Mouse (Mus musculus) erythroblast, embryonic 14.5 days (primary cell): ENCODE measurements around the gene Cytip. TPM values are rescaled to one million over a fixed set of nuclear protein-coding genes. Genes with fewer than 3 reads are reported as not detected.

Source experiments
- H3K27me3 ChIP-seq: 2 replicates; pipeline ENCODE4 v1.6.1; 2012; ENCODE audit warnings: inconsistent platforms; ENCODE audit not compliant: control insufficient read depth
- H3K36me3 ChIP-seq: 2 replicates; pipeline ENCODE4 v1.6.1; 2012; ENCODE audit warnings: mild to moderate bottlenecking, inconsistent platforms; ENCODE audit not compliant: control insufficient read depth
- H3K4me1 ChIP-seq: 2 replicates; pipeline ENCODE4 v1.6.1; 2012; ENCODE audit warnings: inconsistent platforms; ENCODE audit not compliant: control insufficient read depth
- H3K4me3 ChIP-seq: replicated peaks from 2 replicates; pipeline ENCODE3; 2012; ENCODE audit warnings: moderate library complexity, mild to moderate bottlenecking, inconsistent platforms
- H3K9me3 ChIP-seq: 2 replicates; pipeline ENCODE4 v1.6.1; 2012; ENCODE audit warnings: low read length, inconsistent platforms, mixed read lengths; ENCODE audit not compliant: control insufficient read depth
- GATA1 ChIP-seq: IDR thresholded peaks from 2 replicates; pipeline ENCODE4 v1.6.1; 2012; ENCODE audit warnings: low read length, inconsistent platforms, mixed read lengths
- TAL1 ChIP-seq: IDR thresholded peaks from 3 replicates; pipeline ENCODE4 v1.6.1; 2012; ENCODE audit warnings: low read length, inconsistent platforms, mixed read lengths
- polyA plus RNA-seq: library from polyadenylated mRNA; stranded (reverse); fragments of >175 nt; gene quantifications from 2 replicates; pipeline ENCODE4 v1.2.3, GENCODE M21; 2012

Gene Cytip
- polyA plus RNA-seq, 1 experiment: not detected

GRCm38 (mm10) chr2:58157466-58157865, 37.9 kb downstream of the Cytip start:
- Histone ChIP-seq H3K4me3 (no peak overlapping the region), H3K27me3 (peaks cover 2% of the 10 kb centered on the region; the same call in 1 of the 2 replicates), H3K9me3 (no peaks in the 10 kb centered on the region), H3K36me3 (no peaks in the 10 kb centered on the region), H3K4me1 (peaks cover 12% of the 10 kb centered on the region)
- TF ChIP-seq TAL1 (no peak), GATA1 (no peak)

- Histone ChIP-seq H3K4me1 (peaks cover 12% of the 10 kb centered on the region), H3K27me3 (peaks cover 2% of the 10 kb centered on the region; the same call in 1 of the 2 replicates), H3K4me3 (peak overlapping the region; percentile 55), H3K9me3 (no peaks in the 10 kb centered on the region), H3K36me3 (no peaks in the 10 kb centered on the region)
- no peak for TF ChIP-seq GATA1
- no peak for TF ChIP-seq TAL1
Measured at GRCm38 (mm10) chr2:58156495-58157392, 38.6 kb downstream of the Cytip start.

GRCm38 (mm10) chr2:58156108-58156415, 39.3 kb downstream of the Cytip start:
- no peaks in the 10 kb centered on the region for H3K36me3 ChIP-seq
- peaks cover 12% of the 10 kb centered on the region for H3K4me1 ChIP-seq
- H3K4me3 ChIP-seq: peak overlapping the region; percentile 55
- no peaks in the 10 kb centered on the region for H3K9me3 ChIP-seq
- H3K27me3 ChIP-seq: peaks cover 2% of the 10 kb centered on the region; the same call in 1 of the 2 replicates
- no peak for TF ChIP-seq GATA1
- no peak for TF ChIP-seq TAL1

- Histone ChIP-seq H3K4me3 (peak overlapping the region; percentile 55), H3K9me3 (no peaks in the 10 kb centered on the region), H3K36me3 (no peaks in the 10 kb centered on the region), H3K4me1 (peaks cover 10% of the 10 kb centered on the region), H3K27me3 (peaks cover 2% of the 10 kb centered on the region; the same call in 1 of the 2 replicates)
- TF ChIP-seq GATA1 (no peak), TAL1 (no peak)
Measured at GRCm38 (mm10) chr2:58155271-58156107, 39.8 kb downstream of the Cytip start.

GRCm38 (mm10) chr2:58154555-58154954, 40.8 kb downstream of the Cytip start:
- H3K4me1 ChIP-seq: peaks cover 6% of the 10 kb centered on the region
- H3K4me3 ChIP-seq: no peak overlapping the region
- TF ChIP-seq GATA1: no peak
- TF ChIP-seq TAL1: no peak

GRCm38 (mm10) chr2:58153742-58154141, 41.6 kb downstream of the Cytip start:
- no peaks in the 10 kb centered on the region for H3K36me3 ChIP-seq
- H3K27me3 ChIP-seq: no peaks in the 10 kb centered on the region
- H3K9me3 ChIP-seq: no peaks in the 10 kb centered on the region
- H3K4me3 ChIP-seq: no peak overlapping the region
- peaks cover 6% of the 10 kb centered on the region for H3K4me1 ChIP-seq
- no peak for TF ChIP-seq TAL1
- no peak for TF ChIP-seq GATA1

More at GRCm38 (mm10) chr2:58154555-58154954, 40.8 kb downstream of the Cytip start:
- Histone ChIP-seq H3K27me3 (no peaks in the 10 kb centered on the region), H3K9me3 (no peaks in the 10 kb centered on the region), H3K36me3 (no peaks in the 10 kb centered on the region)

GRCm38 (mm10) chr2:58149983-58150405, 45.3 kb downstream of the Cytip start:
- no peak overlapping the region for H3K4me3 ChIP-seq
- no peaks in the 10 kb centered on the region for H3K27me3 ChIP-seq
- no peaks in the 10 kb centered on the region for H3K9me3 ChIP-seq
- no peaks in the 10 kb centered on the region for H3K36me3 ChIP-seq
- TF ChIP-seq GATA1 (no peak), TAL1 (no peak)
- peaks cover under 1% of the 10 kb centered on the region; the same call in 1 of the 2 replicates for H3K4me1 ChIP-seq

- H3K4me1 ChIP-seq: no peaks in the 10 kb centered on the region
- no peaks in the 10 kb centered on the region for H3K36me3 ChIP-seq
- H3K9me3 ChIP-seq: no peaks in the 10 kb centered on the region
- TF ChIP-seq GATA1 (no peak), TAL1 (no peak)
- no peaks in the 10 kb centered on the region for H3K27me3 ChIP-seq
- H3K4me3 ChIP-seq: no peak overlapping the region
Measured at GRCm38 (mm10) chr2:58146572-58146971, 48.8 kb downstream of the Cytip start.

GRCm38 (mm10) chr2:58140531-58140930, 54.8 kb downstream of the Cytip start:
- no peaks in the 10 kb centered on the region for H3K36me3 ChIP-seq
- H3K4me1 ChIP-seq: peaks cover 4% of the 10 kb centered on the region
- H3K4me3 ChIP-seq: no peak overlapping the region
- H3K27me3 ChIP-seq: no peaks in the 10 kb centered on the region
- TF ChIP-seq GATA1 (no peak), TAL1 (no peak)
- H3K9me3 ChIP-seq: no peaks in the 10 kb centered on the region
